Mouse (Mus musculus) limb, embryonic 12.5 days (tissue): ENCODE measurements around the gene Snx8. TPM values are rescaled to one million over a fixed set of nuclear protein-coding genes. Genes with fewer than 3 reads are reported as not detected.

Experiments
- ATAC-seq: fragments of 200-750 bp; cut with Nextera tagmentation; 2 replicates; pipeline ENCODE4 v1.8.0; 2017; ENCODE audit warnings: low read depth, moderate TSS enrichment; ENCODE audit not compliant: insufficient number of reproducible peaks, insufficient read depth, low FRiP score, low TSS enrichment
- H3K27ac ChIP-seq: fragments of 300-500 bp; sonication (generic); 2 replicates; pipeline ENCODE4 v1.5.1; 2016; ENCODE audit warnings: mild to moderate bottlenecking, moderate library complexity
- H3K27me3 ChIP-seq: fragments of 300-500 bp; sonication (generic); 2 replicates; pipeline ENCODE4 v1.6.1; 2016; ENCODE audit warnings: mild to moderate bottlenecking, moderate library complexity
- H3K36me3 ChIP-seq: fragments of 300-500 bp; sonication (generic); 2 replicates; pipeline ENCODE4 v1.6.1; 2016; ENCODE audit warnings: mild to moderate bottlenecking, moderate library complexity
- H3K4me1 ChIP-seq: fragments of 300-500 bp; sonication (generic); replicated peaks from 2 replicates; pipeline ENCODE4 v1.6.1; 2016
- H3K4me2 ChIP-seq: fragments of 300-500 bp; sonication (generic); 2 replicates; pipeline ENCODE4 v1.6.1; 2016; ENCODE audit warnings: mild to moderate bottlenecking, moderate library complexity
- H3K4me3 ChIP-seq: fragments of 300-500 bp; sonication (generic); replicated peaks from 2 replicates; pipeline ENCODE4 v1.5.1; 2016; ENCODE audit warnings: mild to moderate bottlenecking
- H3K9ac ChIP-seq: fragments of 300-500 bp; sonication (generic); replicated peaks from 2 replicates; pipeline ENCODE4 v1.6.1; 2016; ENCODE audit warnings: mild to moderate bottlenecking, moderate library complexity
- H3K9me3 ChIP-seq: fragments of 300-500 bp; sonication (generic); 2 replicates; pipeline ENCODE4 v1.6.1; 2016; ENCODE audit warnings: mild to moderate bottlenecking, moderate library complexity
- WGBS: fragments of 180-500 bp; shearing (Covaris S2); methylation state at CpG from one replicate; pipeline ENCODE4 v1.1.7; 2016; 5-methylcytosine and 5-hydroxymethylcytosine counted together
- polyA plus RNA-seq: library from polyadenylated mRNA; unstranded; fragments of >200 nt; fragmentation: Nextera tagmentation; extraction: Ambion mirVana; gene quantifications from 2 replicates; pipeline ENCODE4 v1.2.1, GENCODE M21; 2016

Gene Snx8
- polyA plus RNA-seq, 1 experiment from 2014 or later = 20.5 TPM

DNA sequence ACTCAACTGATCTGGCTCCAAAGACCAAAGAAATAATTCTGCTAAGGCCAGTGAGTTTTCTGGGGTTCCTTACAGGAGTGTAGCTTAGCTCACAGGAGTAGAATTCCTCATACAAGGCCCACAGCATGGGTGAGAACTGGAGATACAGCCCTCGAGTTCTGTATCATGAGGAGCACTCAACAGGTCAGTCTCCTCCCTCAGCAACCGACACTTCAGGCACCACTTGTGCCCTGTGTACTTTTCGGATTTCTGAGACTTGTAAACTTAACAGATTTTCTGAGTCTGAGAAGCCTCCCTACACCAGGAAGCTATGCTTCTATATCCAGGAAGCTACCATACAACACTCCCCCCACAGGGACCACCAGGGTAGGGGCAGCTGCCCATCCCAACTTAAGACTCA is 49.2 kb downstream of the Snx8 start:
- peaks cover 70% of the 10 kb centered on the region for H3K36me3 ChIP-seq
- H3K9me3 ChIP-seq = 0 out of 2 replicates have a peak, but pooled peaks cover 4% of the 10 kb centered on the region
- peaks cover 8% of the 10 kb centered on the region for H3K4me1 ChIP-seq
- WGBS = 72% methylated on average over 3 of the region's 3 CpGs
- H3K27me3 ChIP-seq = no peaks in the 10 kb centered on the region
- H3K4me3 ChIP-seq = no peak overlapping the region
- no peak overlapping the region for H3K4me2 ChIP-seq
- ATAC-seq = no peak
- no peak overlapping the region for H3K9ac ChIP-seq
- no peak overlapping the region for H3K27ac ChIP-seq

DNA sequence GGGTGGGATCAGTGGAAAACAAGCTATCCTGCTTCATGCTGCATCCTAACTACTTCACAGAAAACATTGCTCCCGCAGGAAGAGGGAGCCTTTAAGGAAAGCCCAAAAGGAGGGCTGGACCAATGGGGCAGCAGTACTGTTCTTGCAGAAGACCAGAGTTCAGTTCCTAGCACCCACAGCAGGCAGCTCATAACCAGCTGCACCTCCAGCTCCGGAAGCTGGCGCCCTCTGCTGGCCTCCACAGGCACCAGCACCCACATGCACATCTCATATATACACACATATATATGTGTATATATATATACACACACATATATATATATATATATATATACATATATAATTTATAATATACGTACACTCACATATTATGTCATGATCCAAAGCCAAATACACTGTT is 50.3 kb downstream of the Snx8 start:
- Histone ChIP-seq H3K4me2 (no peak overlapping the region), H3K36me3 (peaks cover 60% of the 10 kb centered on the region), H3K4me3 (no peak overlapping the region), H3K27ac (no peak overlapping the region), H3K27me3 (no peaks in the 10 kb centered on the region), H3K9ac (no peak overlapping the region), H3K4me1 (peaks cover 8% of the 10 kb centered on the region), H3K9me3 (0 out of 2 replicates have a peak, but pooled peaks cover 4% of the 10 kb centered on the region)
- ATAC-seq = no peak
- 89% methylated on average over 4 of the region's 4 CpGs for WGBS

DNA sequence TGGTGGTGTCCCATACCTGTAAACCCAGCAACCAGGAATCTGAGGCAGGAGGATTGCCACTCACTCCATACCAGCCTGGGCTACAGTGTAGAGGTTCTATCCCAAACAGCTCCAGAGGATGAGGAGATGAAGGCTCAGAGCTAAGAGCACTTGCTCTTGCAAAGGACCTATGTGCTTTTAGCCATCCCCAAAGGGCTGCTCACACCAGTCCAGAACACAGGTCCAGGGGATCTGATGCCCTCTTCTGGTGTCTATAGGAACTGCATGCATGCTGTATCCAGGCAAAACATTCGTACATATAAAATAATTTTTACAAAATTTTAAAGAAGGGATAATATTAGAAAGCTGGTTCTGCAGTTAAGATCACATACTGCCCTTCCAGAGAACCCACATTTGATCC is 52.4 kb downstream of the Snx8 start:
- Histone ChIP-seq H3K27me3 (no peaks in the 10 kb centered on the region), H3K4me2 (no peak overlapping the region), H3K36me3 (peaks cover 50% of the 10 kb centered on the region), H3K9ac (no peak overlapping the region), H3K4me3 (no peak overlapping the region), H3K27ac (no peak overlapping the region), H3K4me1 (peaks cover 11% of the 10 kb centered on the region), H3K9me3 (0 out of 2 replicates have a peak, but pooled peaks cover 4% of the 10 kb centered on the region)
- 74% methylated on average over 1 of the region's 1 CpGs for WGBS
- ATAC-seq = no peak

DNA sequence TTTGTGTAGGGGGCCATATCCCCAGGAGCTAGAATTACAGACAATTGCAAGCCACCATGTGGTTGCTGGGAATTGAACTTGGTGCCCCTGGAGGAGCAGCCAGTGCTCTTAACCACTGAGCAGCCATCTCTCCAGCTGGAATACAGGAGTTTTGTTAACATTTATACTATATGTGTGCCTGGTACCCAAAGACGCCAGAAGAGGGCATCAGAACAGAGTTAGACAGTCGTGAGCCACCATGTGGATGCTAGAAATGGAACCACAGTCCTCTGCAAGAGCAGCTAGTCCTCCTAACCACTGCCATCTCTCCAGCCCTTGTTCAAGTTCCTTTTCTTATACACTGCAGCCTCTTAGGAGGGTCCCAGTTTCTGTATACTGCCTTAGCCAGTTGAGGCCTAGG is 55.4 kb downstream of the Snx8 start:
- no peak overlapping the region for H3K27ac ChIP-seq
- no peaks in the 10 kb centered on the region for H3K27me3 ChIP-seq
- no peak overlapping the region for H3K4me2 ChIP-seq
- H3K36me3 ChIP-seq = peaks cover 37% of the 10 kb centered on the region
- no peak overlapping the region for H3K4me3 ChIP-seq
- peaks cover 11% of the 10 kb centered on the region for H3K4me1 ChIP-seq
- 0 out of 2 replicates have a peak, but pooled peaks cover under 1% of the 10 kb centered on the region for H3K9me3 ChIP-seq
- 35% methylated on average over 2 of the region's 2 CpGs for WGBS
- ATAC-seq = no peak
- no peak overlapping the region for H3K9ac ChIP-seq

DNA sequence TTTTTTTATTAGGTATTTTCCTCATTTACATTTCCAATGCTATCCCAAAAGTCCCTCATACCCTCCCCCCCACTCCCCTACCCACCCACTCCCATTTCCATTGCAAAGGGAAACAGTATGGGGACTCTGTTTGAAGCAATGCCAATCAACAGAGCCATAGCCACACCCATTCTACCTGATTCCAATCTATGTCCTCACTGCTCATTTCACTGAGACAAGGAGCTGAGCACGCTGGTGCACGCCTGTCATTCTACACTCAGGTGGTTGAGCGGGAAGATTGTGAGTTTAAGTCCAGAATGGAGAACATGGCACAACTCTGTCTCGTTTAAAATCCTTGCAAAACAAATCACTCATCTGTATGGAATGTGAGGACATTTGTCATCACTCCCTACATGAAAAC is 56.5 kb downstream of the Snx8 start:
- ATAC-seq = no peak
- Histone ChIP-seq H3K9me3 (no peaks in the 10 kb centered on the region), H3K27ac (no peak overlapping the region), H3K27me3 (no peaks in the 10 kb centered on the region), H3K9ac (no peak overlapping the region), H3K4me3 (peak overlapping the region; percentile 71; the same call in 1 of the 2 replicates), H3K36me3 (peaks cover 37% of the 10 kb centered on the region), H3K4me2 (peak overlapping the region; percentile 88), H3K4me1 (peaks cover 11% of the 10 kb centered on the region)
- WGBS = 67% methylated on average over 4 of the region's 4 CpGs

DNA sequence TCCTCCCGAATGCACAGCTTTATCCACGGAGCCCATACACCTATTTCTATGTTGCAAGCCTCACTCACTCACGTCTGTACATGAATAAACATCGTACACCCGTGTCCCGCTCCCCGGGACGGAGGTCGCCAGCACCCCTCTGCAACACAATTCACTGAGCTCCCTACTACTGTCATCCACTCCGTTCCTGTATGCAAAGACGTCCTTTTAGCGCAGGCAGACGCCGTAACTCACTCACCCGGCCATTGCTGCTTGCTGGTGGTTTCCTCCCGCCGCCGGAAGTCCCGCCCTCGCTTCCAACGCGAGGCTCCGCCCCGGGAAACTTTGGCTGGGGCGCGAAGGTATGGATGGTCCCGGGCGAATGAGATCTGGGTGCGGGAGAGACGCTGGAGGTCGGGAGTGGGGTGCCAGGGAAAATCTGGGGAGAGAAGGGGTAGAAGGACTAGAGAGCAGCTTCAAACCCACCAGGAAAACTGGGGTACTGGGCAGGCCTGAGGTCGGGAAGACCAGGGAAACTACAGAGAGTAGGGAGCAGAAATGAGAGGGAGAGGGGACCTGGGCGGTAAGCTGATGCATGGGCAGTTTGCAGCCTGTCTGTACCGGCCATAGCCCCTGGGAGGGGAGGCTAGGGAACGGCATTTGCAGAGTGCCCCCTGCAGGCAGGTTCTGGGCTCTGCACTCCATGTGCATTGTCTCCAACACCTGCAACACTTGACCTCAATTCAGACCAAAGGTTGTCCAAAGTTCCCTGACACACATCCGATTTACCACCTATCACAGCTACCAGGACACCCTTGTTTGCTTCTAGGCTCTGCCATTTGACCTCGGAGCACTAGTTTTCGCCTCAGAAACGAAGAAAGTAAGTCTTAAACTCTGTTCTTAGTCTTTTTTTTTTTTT is 57.2 kb downstream of the Snx8 start, which contains the start of gene Mrm2:
Gene Mrm2 (minus strand): TSS at position 284 of the 898 bp plus-strand sequence.
- peaks cover 11% of the 10 kb centered on the region for H3K4me1 ChIP-seq
- ATAC-seq = peak; percentile 67
- peak within 1 kb of the TSS; percentile 95 for H3K27ac ChIP-seq
- H3K4me3 ChIP-seq = peak within 1 kb of the TSS; percentile 71
- H3K9me3 ChIP-seq = no peaks in the 10 kb centered on the region
- H3K36me3 ChIP-seq = peaks cover 39% of the 10 kb centered on the region
- H3K9ac ChIP-seq = peak within 1 kb of the TSS; percentile 86
- WGBS = 1% methylated on average over 39 of the region's 39 CpGs
- H3K4me2 ChIP-seq = peak within 1 kb of the TSS; percentile 88
- H3K27me3 ChIP-seq = no peaks in the 10 kb centered on the region

DNA sequence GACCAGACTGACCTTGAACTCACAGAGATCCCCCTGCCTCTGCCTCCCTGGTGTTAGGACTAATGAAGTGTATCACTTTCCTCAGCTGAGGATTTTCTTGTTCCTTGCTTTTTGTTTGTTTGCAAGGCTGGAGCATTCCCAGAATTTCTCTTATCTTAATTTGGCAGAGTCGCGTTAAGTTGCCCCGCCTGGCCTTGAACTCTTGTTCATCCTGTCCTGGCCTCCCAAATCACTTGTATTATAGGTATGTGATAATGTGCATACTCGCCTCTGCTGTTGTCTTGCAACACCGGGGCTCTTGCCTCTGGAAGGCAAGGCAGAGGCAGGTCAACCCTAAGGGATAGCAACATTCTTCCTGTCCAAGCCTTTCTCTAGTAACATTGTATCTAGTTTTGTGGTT is 65.0 kb downstream of the Snx8 start:
- H3K36me3 ChIP-seq = peaks cover 36% of the 10 kb centered on the region
- no peak overlapping the region for H3K27ac ChIP-seq
- H3K27me3 ChIP-seq = no peaks in the 10 kb centered on the region
- H3K9me3 ChIP-seq = no peaks in the 10 kb centered on the region
- no peak overlapping the region for H3K9ac ChIP-seq
- no peak overlapping the region for H3K4me3 ChIP-seq
- no peak overlapping the region for H3K4me2 ChIP-seq
- H3K4me1 ChIP-seq = peaks cover 19% of the 10 kb centered on the region
- no peak for ATAC-seq
- WGBS = 92% methylated on average over 5 of the region's 5 CpGs

DNA sequence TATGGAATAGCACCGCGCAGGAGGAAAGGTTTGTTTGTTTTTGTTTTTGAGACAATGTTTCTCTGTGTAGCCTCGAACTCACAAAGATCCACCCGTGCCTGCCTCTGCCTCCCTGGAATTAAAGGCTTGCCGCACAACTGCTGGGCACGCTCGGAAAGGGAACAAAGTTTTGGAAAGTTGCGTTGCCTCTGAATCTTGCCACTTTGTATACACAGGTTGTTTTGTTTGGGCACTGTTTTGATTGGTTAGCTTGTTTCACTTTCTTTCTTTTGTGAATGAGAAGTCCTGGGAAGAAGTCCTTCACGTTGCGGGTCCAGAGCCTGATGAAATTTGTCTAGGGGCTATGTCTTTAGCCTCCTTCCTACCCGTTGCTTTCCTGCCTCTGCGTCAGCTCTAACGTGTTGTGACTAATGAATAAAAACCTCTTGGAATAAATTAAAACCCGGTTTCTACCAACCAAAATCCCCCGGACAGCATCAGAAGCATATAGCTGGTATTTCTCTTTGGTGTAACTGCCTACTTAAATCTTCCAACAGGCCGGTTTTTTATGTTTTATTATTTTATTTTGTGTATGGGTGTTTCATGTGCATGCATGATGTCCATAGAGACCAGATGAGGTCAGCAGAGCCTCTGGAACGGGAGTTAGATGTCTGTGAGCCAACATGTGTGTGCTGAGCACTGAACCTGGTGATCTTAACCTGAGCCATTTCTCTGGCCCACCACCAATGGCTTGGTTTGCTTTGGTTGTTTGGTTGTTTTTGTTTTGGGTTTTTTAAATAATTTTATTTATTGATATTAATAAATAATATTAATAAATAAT is 67.1 kb downstream of the Snx8 start:
- Histone ChIP-seq H3K4me3 (peak overlapping the region; percentile 96), H3K9me3 (no peaks in the 10 kb centered on the region), H3K36me3 (peaks cover 18% of the 10 kb centered on the region; the same call in 1 of the 2 replicates), H3K9ac (peak overlapping the region; percentile 99), H3K27ac (peak overlapping the region; percentile 87), H3K4me2 (peak overlapping the region; percentile 68), H3K27me3 (no peaks in the 10 kb centered on the region), H3K4me1 (peaks cover 22% of the 10 kb centered on the region)
- no peak for ATAC-seq
- WGBS = 3% methylated on average over 17 of the region's 17 CpGs

DNA sequence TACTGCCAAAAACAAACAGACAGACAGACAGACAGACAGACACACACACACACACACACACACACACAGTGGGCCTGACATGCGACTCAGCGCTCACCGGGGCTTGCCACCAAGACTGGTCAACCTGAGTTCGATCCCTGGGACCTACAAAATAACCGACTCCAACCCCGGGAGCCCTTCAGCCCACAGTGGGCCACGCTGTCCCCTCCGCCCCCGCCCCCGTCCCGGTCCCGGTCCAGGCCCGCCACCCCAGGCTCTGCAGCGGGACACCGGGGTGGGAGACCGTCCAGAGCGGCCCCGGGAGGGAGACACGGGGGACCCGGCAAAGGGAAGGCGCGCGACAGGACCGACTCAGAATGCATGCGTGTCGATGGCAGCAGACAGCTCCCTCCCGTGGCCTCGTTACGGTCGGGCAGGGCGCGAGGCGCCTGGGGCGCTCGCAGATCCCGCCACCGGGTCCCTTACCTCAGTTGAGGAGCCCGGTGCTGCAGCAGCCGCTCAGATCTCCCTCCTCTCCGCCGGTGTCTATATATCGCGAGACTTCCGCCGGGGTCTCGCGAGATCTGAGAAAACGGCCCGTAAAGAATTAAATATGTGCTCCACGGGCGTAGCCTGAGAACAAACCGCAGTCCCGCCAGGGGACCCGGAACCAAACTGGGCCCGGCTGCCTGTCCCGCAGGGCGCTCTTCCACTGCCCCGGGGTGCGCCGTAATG is 67.9 kb downstream of the Snx8 start, which contains the start of the genes Mad1l1 and Nudt1:
Gene Mad1l1 (minus strand): TSS at position 511 of the 714 bp plus-strand sequence.
Gene Nudt1 (plus strand): TSS at position 615 of the 714 bp plus-strand sequence.
- H3K9me3 ChIP-seq = no peaks in the 10 kb centered on the region

DNA sequence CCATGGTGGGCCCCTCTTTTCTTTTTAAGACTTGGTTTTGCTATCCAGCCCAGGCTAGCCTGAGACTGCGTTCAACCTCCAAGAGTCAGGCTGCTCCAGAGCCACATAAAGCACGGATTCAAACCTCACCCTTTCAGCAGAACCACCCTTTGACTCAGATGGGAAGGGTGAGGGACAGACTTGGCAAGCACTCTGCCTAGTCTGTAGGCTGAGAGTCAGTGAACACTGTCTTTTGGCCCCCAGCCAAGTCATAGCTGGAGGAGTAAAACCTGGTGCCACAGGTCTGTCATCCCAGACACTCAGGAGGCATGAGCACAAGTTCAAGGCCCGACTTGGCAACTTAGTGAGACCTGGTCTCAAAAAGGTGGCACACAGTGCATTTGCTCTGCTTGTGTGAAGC is 72.3 kb downstream of the Snx8 start:
- H3K27ac ChIP-seq = no peak overlapping the region
- no peak overlapping the region for H3K9ac ChIP-seq
- no peak overlapping the region for H3K4me2 ChIP-seq
- ATAC-seq = no peak
- 83% methylated on average over 3 of the region's 3 CpGs for WGBS
- H3K9me3 ChIP-seq = no peaks in the 10 kb centered on the region
- no peak overlapping the region for H3K4me3 ChIP-seq
- peaks cover 25% of the 10 kb centered on the region for H3K4me1 ChIP-seq
- H3K27me3 ChIP-seq = no peaks in the 10 kb centered on the region
- peaks cover 38% of the 10 kb centered on the region for H3K36me3 ChIP-seq

More for the DNA sequence above, 67.9 kb downstream of the Snx8 start, which contains the start of the genes Mad1l1 and Nudt1:
- H3K4me3 ChIP-seq = peak within 1 kb of the TSS; percentile 96
- WGBS = under 1% methylated on average over 59 of the region's 60 CpGs
- peak within 1 kb of the TSS; percentile 99 for H3K9ac ChIP-seq
- H3K4me2 ChIP-seq = peak within 1 kb of the TSS; percentile 68
- no peaks in the 10 kb centered on the region for H3K27me3 ChIP-seq
- peak; percentile 78 for ATAC-seq
- peaks cover 24% of the 10 kb centered on the region for H3K4me1 ChIP-seq
- peak within 1 kb of the TSS; percentile 87 for H3K27ac ChIP-seq
- peaks cover 11% of the 10 kb centered on the region; the same call in 1 of the 2 replicates for H3K36me3 ChIP-seq
